Mouse (Mus musculus): ENCODE data around the gene Cxcl2. TPM values are rescaled to one million over a fixed set of nuclear protein-coding genes. Genes with fewer than 3 reads are reported as not detected.
A peak's percentile ranks its signal among the peaks of the same experiment; 100 is the strongest.

Cxcl2 gene
- polyA plus RNA-seq, 1 experiment, result not detected

GRCm38 (mm10) chr5:90900688-90901087, 3.0 kb upstream of the Cxcl2 start:
- no peak overlapping the region for H3K27ac ChIP-seq (ENCODE audit: control insufficient read depth, insufficient read depth, low read depth, low read length, poor library complexity)
- no peak overlapping the region for H3K4me3 ChIP-seq (replicated peaks; ENCODE audit: control insufficient read depth, low read depth, low read length)
- 56% methylated on average over 7 of the region's 7 CpGs for WGBS
- H3K4me1 ChIP-seq (ENCODE audit: control insufficient read depth, insufficient read depth, low read length), result peaks cover 2% of the 10 kb centered on the region
- TF ChIP-seq CTCF (IDR thresholded peaks at IDR 0.05; ENCODE audit: control insufficient read depth, insufficient read depth, low read length), result no peak
- no peak for TF ChIP-seq POLR2A (IDR thresholded peaks at IDR 0.05; ENCODE audit: borderline replicate concordance, control insufficient read depth, low read depth, low read length)

- Histone ChIP-seq H3K4me3 (replicated peaks; ENCODE audit: control insufficient read depth, low read depth, low read length) (no peak overlapping the region), H3K4me1 (ENCODE audit: control insufficient read depth, insufficient read depth, low read length) (peaks cover 2% of the 10 kb centered on the region), H3K27ac (ENCODE audit: control insufficient read depth, insufficient read depth, low read depth, low read length, poor library complexity) (peak overlapping the region; percentile 70; the same call in 1 of the 2 replicates)
- WGBS, result 4% methylated on average over 10 of the region's 10 CpGs
- TF ChIP-seq POLR2A (IDR thresholded peaks at IDR 0.05; ENCODE audit: borderline replicate concordance, control insufficient read depth, low read depth, low read length) (no peak), CTCF (IDR thresholded peaks at IDR 0.05; ENCODE audit: control insufficient read depth, insufficient read depth, low read length) (peak; percentile 34; the same call in 1 of the 2 replicates)
Measured at GRCm38 (mm10) chr5:90902380-90903260, 1.1 kb upstream of the Cxcl2 start.

- under 1% methylated on average over 2 of the region's 2 CpGs for whole genome bisulfite sequencing
- Histone ChIP-seq H3K4me1 (ENCODE audit: control insufficient read depth, insufficient read depth, low read length) (no peaks in the 10 kb centered on the region), H3K27ac (ENCODE audit: control insufficient read depth, insufficient read depth, low read depth, low read length, poor library complexity) (no peak overlapping the region), H3K4me3 (replicated peaks; ENCODE audit: control insufficient read depth, low read depth, low read length) (no peak overlapping the region)
- TF ChIP-seq CTCF (IDR thresholded peaks at IDR 0.05; ENCODE audit: control insufficient read depth, insufficient read depth, low read length) (peak; percentile 83), POLR2A (IDR thresholded peaks at IDR 0.05; ENCODE audit: borderline replicate concordance, control insufficient read depth, low read depth, low read length) (no peak)
Measured at GRCm38 (mm10) chr5:90908983-90909382, 5.3 kb downstream of the Cxcl2 start.

- Histone ChIP-seq H3K4me3 (replicated peaks; ENCODE audit: control insufficient read depth, low read depth, low read length) (no peak overlapping the region), H3K4me1 (ENCODE audit: control insufficient read depth, insufficient read depth, low read length) (no peaks in the 10 kb centered on the region), H3K27ac (ENCODE audit: control insufficient read depth, insufficient read depth, low read depth, low read length, poor library complexity) (no peak overlapping the region)
- TF ChIP-seq POLR2A (IDR thresholded peaks at IDR 0.05; ENCODE audit: borderline replicate concordance, control insufficient read depth, low read depth, low read length) (no peak), CTCF (IDR thresholded peaks at IDR 0.05; ENCODE audit: control insufficient read depth, insufficient read depth, low read length) (no peak)
- WGBS, result 67% methylated on average over 2 of the region's 2 CpGs
Measured at GRCm38 (mm10) chr5:90919495-90919894, 15.8 kb downstream of the Cxcl2 start.

- H3K4me1 ChIP-seq (ENCODE audit: control insufficient read depth, insufficient read depth, low read length), result no peaks in the 10 kb centered on the region
- no peak for TF ChIP-seq POLR2A (IDR thresholded peaks at IDR 0.05; ENCODE audit: borderline replicate concordance, control insufficient read depth, low read depth, low read length)
- TF ChIP-seq CTCF (IDR thresholded peaks at IDR 0.05; ENCODE audit: control insufficient read depth, insufficient read depth, low read length), result no peak
- no peak overlapping the region for H3K27ac ChIP-seq (ENCODE audit: control insufficient read depth, insufficient read depth, low read depth, low read length, poor library complexity)
- no peak overlapping the region for H3K4me3 ChIP-seq (replicated peaks; ENCODE audit: control insufficient read depth, low read depth, low read length)
- 85% methylated on average over 4 of the region's 4 CpGs for WGBS
Measured at GRCm38 (mm10) chr5:90922958-90923357, 19.3 kb downstream of the Cxcl2 start.

- 64% methylated on average over 2 of the region's 2 CpGs for WGBS
- Histone ChIP-seq H3K4me1 (ENCODE audit: control insufficient read depth, insufficient read depth, low read length) (no peaks in the 10 kb centered on the region), H3K4me3 (replicated peaks; ENCODE audit: control insufficient read depth, low read depth, low read length) (peak overlapping the region; percentile 63), H3K27ac (ENCODE audit: control insufficient read depth, insufficient read depth, low read depth, low read length, poor library complexity) (no peak overlapping the region)
- TF ChIP-seq CTCF (IDR thresholded peaks at IDR 0.05; ENCODE audit: control insufficient read depth, insufficient read depth, low read length), result no peak
- no peak for TF ChIP-seq POLR2A (IDR thresholded peaks at IDR 0.05; ENCODE audit: borderline replicate concordance, control insufficient read depth, low read depth, low read length)
Measured at GRCm38 (mm10) chr5:90930546-90930945, 26.9 kb downstream of the Cxcl2 start.

- H3K4me3 ChIP-seq (replicated peaks; ENCODE audit: control insufficient read depth, low read depth, low read length), result peak within 1 kb of the TSS; percentile 63
- peak; percentile 61; the same call in 1 of the 2 replicates for TF ChIP-seq CTCF (IDR thresholded peaks at IDR 0.05; ENCODE audit: control insufficient read depth, insufficient read depth, low read length)
- no peak; the same call in 1 of the 2 replicates for TF ChIP-seq POLR2A (IDR thresholded peaks at IDR 0.05; ENCODE audit: borderline replicate concordance, control insufficient read depth, low read depth, low read length)
- H3K4me1 ChIP-seq (ENCODE audit: control insufficient read depth, insufficient read depth, low read length), result no peaks in the 10 kb centered on the region
- H3K27ac ChIP-seq (ENCODE audit: control insufficient read depth, insufficient read depth, low read depth, low read length, poor library complexity), result peak within 1 kb of the TSS; percentile 60; the same call in 1 of the 2 replicates
- WGBS, result under 1% methylated on average over 79 of the region's 79 CpGs
Measured at GRCm38 (mm10) chr5:90930971-90931851, 27.5 kb downstream of the Cxcl2 start, which contains the start of gene Mthfd2l. Mthfd2l (plus strand) TSS chr5:90931117.

GRCm38 (mm10) chr5:90931911-90932310, 28.2 kb downstream of the Cxcl2 start:
- no peaks in the 10 kb centered on the region for H3K4me1 ChIP-seq (ENCODE audit: control insufficient read depth, insufficient read depth, low read length)
- 23% methylated on average over 6 of the region's 6 CpGs for WGBS
- no peak overlapping the region for H3K4me3 ChIP-seq (replicated peaks; ENCODE audit: control insufficient read depth, low read depth, low read length)
- H3K27ac ChIP-seq (ENCODE audit: control insufficient read depth, insufficient read depth, low read depth, low read length, poor library complexity), result no peak overlapping the region
- TF ChIP-seq POLR2A (IDR thresholded peaks at IDR 0.05; ENCODE audit: borderline replicate concordance, control insufficient read depth, low read depth, low read length) (no peak), CTCF (IDR thresholded peaks at IDR 0.05; ENCODE audit: control insufficient read depth, insufficient read depth, low read length) (no peak)
